Mouse (Mus musculus) embryonic facial prominence, embryonic 14.5 days (tissue): Measurements from ENCODE around the gene Tubb4a. TPM values are rescaled to one million over a fixed set of nuclear protein-coding genes. Genes with fewer than 3 reads are reported as not detected.

Experiments
- ATAC-seq: fragments of 200-750 bp; cut with Nextera tagmentation; 2 replicates; pipeline ENCODE4 v1.8.0; 2017; ENCODE audit warnings: low read depth, moderate number of reproducible peaks, moderate TSS enrichment
- DNase-seq: peaks from one replicate; pipeline ENCODE4 v3.0.0-alpha.2; 2015; ENCODE audit warnings: low spot score
- H3K27ac ChIP-seq: fragments of 300-500 bp; sonication (generic); replicated peaks from 2 replicates; pipeline ENCODE4 v1.5.1; 2014; ENCODE audit warnings: low read depth, mild to moderate bottlenecking, low read length, moderate library complexity
- H3K27me3 ChIP-seq: fragments of 300-500 bp; sonication (generic); replicated peaks from 2 replicates; pipeline ENCODE4 v1.6.1; 2014; ENCODE audit warnings: low read length; ENCODE audit not compliant: control insufficient read depth, insufficient read depth
- H3K36me3 ChIP-seq: fragments of 300-500 bp; sonication (generic); 2 replicates; pipeline ENCODE4 v1.6.1; 2014; ENCODE audit warnings: low read length, mixed read lengths; ENCODE audit not compliant: control insufficient read depth, insufficient read depth
- H3K4me1 ChIP-seq: fragments of 300-500 bp; sonication (generic); 2 replicates; pipeline ENCODE4 v1.6.1; 2014; ENCODE audit warnings: antibody characterized with exemption, low read length; ENCODE audit not compliant: control insufficient read depth, insufficient read depth
- H3K4me2 ChIP-seq: fragments of 300-500 bp; sonication (generic); 2 replicates; pipeline ENCODE4 v1.6.1; 2014; ENCODE audit warnings: low read depth, mild to moderate bottlenecking, low read length, moderate library complexity, mixed read lengths
- H3K4me3 ChIP-seq: fragments of 300-500 bp; sonication (generic); 2 replicates; pipeline ENCODE4 v1.5.1; 2014; ENCODE audit warnings: low read depth, mild to moderate bottlenecking, low read length
- H3K9ac ChIP-seq: fragments of 300-500 bp; sonication (generic); 2 replicates; pipeline ENCODE4 v1.6.1; 2014; ENCODE audit warnings: low read depth, mild to moderate bottlenecking, low read length, moderate library complexity, mixed read lengths
- H3K9me3 ChIP-seq: fragments of 300-500 bp; sonication (generic); 2 replicates; pipeline ENCODE4 v1.6.1; 2016; ENCODE audit warnings: low read length; ENCODE audit not compliant: control insufficient read depth
- WGBS: fragments of 180-500 bp; shearing (Covaris S2); extraction: QIAGEN DNeasy Blood & Tissue Kit; methylation state at CpG from one replicate; pipeline ENCODE4 v1.1.7; 2014; 5-methylcytosine and 5-hydroxymethylcytosine counted together
- polyA plus RNA-seq: library from polyadenylated mRNA; unstranded; fragments of >200 nt; fragmentation: Nextera tagmentation; extraction: Ambion mirVana; gene quantifications from 2 replicates; pipeline ENCODE4 v1.2.1, GENCODE M21; 2014

The Tubb4a gene
- polyA plus RNA-seq, 1 experiment from 2014 or later: 22.9 TPM

GRCm38 (mm10) chr17:57070272-57070671 lies 17.3 kb downstream of the Tubb4a start:
- WGBS: 9% methylated on average over 7 of the region's 9 CpGs
- H3K27me3 ChIP-seq: peaks cover 2% of the 10 kb centered on the region; the same call in 1 of the 2 replicates
- no peaks in the 10 kb centered on the region for H3K4me1 ChIP-seq
- peak overlapping the region; percentile 11; the same call in 1 of the 2 replicates for H3K4me2 ChIP-seq
- H3K9me3 ChIP-seq: no peaks in the 10 kb centered on the region
- no peak overlapping the region for H3K27ac ChIP-seq
- DNase-seq: peak; percentile 4
- H3K4me3 ChIP-seq: peak overlapping the region; percentile 5; the same call in 1 of the 2 replicates
- H3K9ac ChIP-seq: peak overlapping the region; percentile 28; the same call in 1 of the 2 replicates
- peak; percentile 44; the same call in 1 of the 2 replicates for ATAC-seq
- no peaks in the 10 kb centered on the region for H3K36me3 ChIP-seq

- WGBS: 57% methylated on average over 5 of the region's 5 CpGs
- H3K9ac ChIP-seq: no peak overlapping the region
- H3K27me3 ChIP-seq: peaks cover 32% of the 10 kb centered on the region
- H3K4me2 ChIP-seq: no peak overlapping the region
- no peak overlapping the region for H3K4me3 ChIP-seq
- H3K36me3 ChIP-seq: no peaks in the 10 kb centered on the region
- no peaks in the 10 kb centered on the region for H3K9me3 ChIP-seq
- no peaks in the 10 kb centered on the region for H3K4me1 ChIP-seq
- H3K27ac ChIP-seq: no peak overlapping the region
- ATAC-seq (no peak), DNase-seq (no peak)
These were observed 20.7 kb downstream of the Tubb4a start for GRCm38 (mm10) chr17:57066908-57067307.

GRCm38 (mm10) chr17:57063031-57063430 lies 24.6 kb downstream of the Tubb4a start:
- Histone ChIP-seq H3K9ac (no peak overlapping the region), H3K27me3 (peaks cover 44% of the 10 kb centered on the region)

GRCm38 (mm10) chr17:57062548-57062947 lies 25.0 kb downstream of the Tubb4a start:
- peak overlapping the region; percentile 36 for H3K4me3 ChIP-seq
- no peak for ATAC-seq
- peaks cover 44% of the 10 kb centered on the region for H3K27me3 ChIP-seq
- DNase-seq: no peak
- 2% methylated on average over 19 of the region's 22 CpGs for WGBS
- peaks cover 4% of the 10 kb centered on the region for H3K4me1 ChIP-seq
- no peaks in the 10 kb centered on the region for H3K36me3 ChIP-seq
- no peaks in the 10 kb centered on the region for H3K9me3 ChIP-seq
- H3K27ac ChIP-seq: no peak overlapping the region
- H3K9ac ChIP-seq: peak overlapping the region; percentile 47
- peak overlapping the region; percentile 48 for H3K4me2 ChIP-seq

More at GRCm38 (mm10) chr17:57063031-57063430, 24.6 kb downstream of the Tubb4a start:
- ATAC-seq (no peak), DNase-seq (no peak)
- H3K4me1 ChIP-seq: peaks cover 4% of the 10 kb centered on the region
- 8% methylated on average over 8 of the region's 8 CpGs for WGBS
- no peak overlapping the region for H3K4me3 ChIP-seq
- no peaks in the 10 kb centered on the region for H3K36me3 ChIP-seq
- H3K27ac ChIP-seq: no peak overlapping the region
- H3K4me2 ChIP-seq: peak overlapping the region; percentile 48
- no peaks in the 10 kb centered on the region for H3K9me3 ChIP-seq

- peak; percentile 24; the same call in 1 of the 2 replicates for ATAC-seq
- Histone ChIP-seq H3K27ac (no peak overlapping the region), H3K4me1 (peaks cover 4% of the 10 kb centered on the region), H3K27me3 (peaks cover 44% of the 10 kb centered on the region), H3K36me3 (no peaks in the 10 kb centered on the region), H3K4me2 (peak overlapping the region; percentile 48), H3K9ac (peak overlapping the region; percentile 47), H3K9me3 (no peaks in the 10 kb centered on the region), H3K4me3 (peak overlapping the region; percentile 36)
- WGBS: 1% methylated on average over 31 of the region's 39 CpGs
- peak; percentile 72 for DNase-seq
These were observed 25.5 kb downstream of the Tubb4a start for GRCm38 (mm10) chr17:57062011-57062521.

GRCm38 (mm10) chr17:57061069-57061468 lies 26.5 kb downstream of the Tubb4a start:
- Histone ChIP-seq H3K9me3 (no peaks in the 10 kb centered on the region), H3K4me3 (peak overlapping the region; percentile 81), H3K27me3 (peaks cover 44% of the 10 kb centered on the region), H3K9ac (no peak overlapping the region), H3K36me3 (peaks cover 4% of the 10 kb centered on the region; the same call in 1 of the 2 replicates), H3K4me2 (peak overlapping the region; percentile 82), H3K4me1 (peaks cover 4% of the 10 kb centered on the region), H3K27ac (no peak overlapping the region)
- ATAC-seq (no peak), DNase-seq (no peak)
- WGBS: 46% methylated on average over 10 of the region's 10 CpGs

- Histone ChIP-seq H3K27me3 (peaks cover 42% of the 10 kb centered on the region), H3K4me1 (peaks cover 4% of the 10 kb centered on the region), H3K4me3 (peak overlapping the region; percentile 81), H3K9ac (0 out of 2 replicates have a peak overlapping the region, but pooled peaks have one; percentile 73), H3K27ac (peak overlapping the region; percentile 1; the same call in 1 of the 2 replicates), H3K9me3 (no peaks in the 10 kb centered on the region), H3K36me3 (peaks cover 4% of the 10 kb centered on the region; the same call in 1 of the 2 replicates), H3K4me2 (peak overlapping the region; percentile 82)
- peak; percentile 98 for DNase-seq
- under 1% methylated on average over 43 of the region's 44 CpGs for WGBS
- peak; percentile 92 for ATAC-seq
These were observed 27.3 kb downstream of the Tubb4a start for GRCm38 (mm10) chr17:57060231-57060801.

GRCm38 (mm10) chr17:57059486-57059977 lies 28.1 kb downstream of the Tubb4a start, which contains the start of gene Slc25a23:
TSS of gene Slc25a23 (minus strand) at chr17:57059863.
- peak; percentile 78 for ATAC-seq
- peak within 1 kb of the TSS; percentile 1; the same call in 1 of the 2 replicates for H3K27ac ChIP-seq
- H3K27me3 ChIP-seq: peaks cover 34% of the 10 kb centered on the region
- DNase-seq: peak; percentile 91
- H3K9ac ChIP-seq: peak within 1 kb of the TSS; percentile 73
- no peaks in the 10 kb centered on the region for H3K9me3 ChIP-seq
- H3K4me1 ChIP-seq: peaks cover 4% of the 10 kb centered on the region
- WGBS: 0% methylated on average over 1 of the region's 45 CpGs
- H3K4me2 ChIP-seq: peak within 1 kb of the TSS; percentile 82
- H3K36me3 ChIP-seq: peaks cover 4% of the 10 kb centered on the region; the same call in 1 of the 2 replicates
- peak within 1 kb of the TSS; percentile 81 for H3K4me3 ChIP-seq
